Mouse (Mus musculus) liver (tissue): ENCODE results near the gene D630039A03Rik.
A peak's percentile ranks its signal among the peaks of the same experiment; 100 is the strongest.

Experiments used
- DNase-seq: peaks from one replicate; pipeline ENCODE4 v3.0.0-alpha.2; 2020; ENCODE audit warnings: mixed read lengths

Gene D630039A03Rik

DNA sequence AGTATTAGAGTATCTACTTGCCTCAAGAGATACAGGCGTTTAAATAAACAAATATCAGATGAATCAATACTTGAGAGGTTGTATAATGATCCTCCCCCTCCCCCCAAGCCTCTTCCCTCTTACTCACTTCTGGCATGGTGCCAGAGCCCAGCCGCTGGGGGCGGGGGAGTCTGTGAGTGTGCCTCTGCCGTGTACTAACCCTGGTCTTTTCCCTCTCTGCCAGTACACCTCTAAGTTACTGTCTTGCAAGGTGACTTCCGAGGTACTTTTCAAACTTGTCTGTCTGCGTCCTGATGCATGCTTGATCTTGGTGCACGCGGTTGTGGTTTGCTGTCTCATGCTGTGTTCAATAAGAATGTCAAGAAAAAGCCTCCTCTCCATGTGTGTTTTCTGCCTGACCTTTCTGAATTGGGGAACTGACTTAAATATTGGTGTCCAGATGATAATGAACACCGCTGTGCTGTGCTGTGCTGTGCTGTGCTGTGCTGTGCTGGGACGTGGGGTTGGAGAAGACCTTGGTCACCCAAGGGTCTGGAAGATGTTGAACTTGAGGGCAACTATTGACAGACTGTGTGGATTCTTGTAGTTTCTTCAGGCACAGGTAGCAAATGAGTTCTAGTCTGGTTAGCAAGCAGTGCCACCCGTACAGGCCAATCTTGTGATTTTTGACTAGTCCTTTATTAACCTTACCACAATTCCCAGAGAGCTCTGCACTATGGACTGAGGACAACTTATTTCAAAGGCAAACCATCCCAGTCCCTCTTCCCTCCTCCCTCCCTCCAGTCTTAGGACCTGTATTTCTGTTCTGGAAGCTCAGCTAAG is 29.8 kb downstream of the D630039A03Rik start:
- DNase-seq, result peak; percentile 31

DNA sequence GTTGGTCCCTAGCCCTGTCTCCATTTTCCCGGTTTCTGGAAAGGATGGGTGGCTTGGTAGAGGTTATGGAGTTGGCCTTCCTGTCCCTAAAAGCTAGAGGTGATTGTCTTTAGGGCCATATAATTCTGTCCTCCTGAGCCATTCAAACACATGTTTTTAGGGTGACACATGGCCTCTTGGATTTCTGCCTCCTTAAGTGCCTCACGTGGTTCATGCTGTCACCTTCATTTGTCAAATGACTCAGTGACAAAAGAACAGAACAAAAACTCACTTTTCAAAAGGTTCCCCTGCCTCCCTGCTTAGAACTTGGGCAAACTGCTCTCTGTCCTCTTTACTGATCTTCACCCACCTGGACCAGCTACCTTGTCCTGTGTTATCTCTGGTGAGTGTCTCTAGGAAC is 30.9 kb downstream of the D630039A03Rik start:
- DNase-seq, result no peak

DNA sequence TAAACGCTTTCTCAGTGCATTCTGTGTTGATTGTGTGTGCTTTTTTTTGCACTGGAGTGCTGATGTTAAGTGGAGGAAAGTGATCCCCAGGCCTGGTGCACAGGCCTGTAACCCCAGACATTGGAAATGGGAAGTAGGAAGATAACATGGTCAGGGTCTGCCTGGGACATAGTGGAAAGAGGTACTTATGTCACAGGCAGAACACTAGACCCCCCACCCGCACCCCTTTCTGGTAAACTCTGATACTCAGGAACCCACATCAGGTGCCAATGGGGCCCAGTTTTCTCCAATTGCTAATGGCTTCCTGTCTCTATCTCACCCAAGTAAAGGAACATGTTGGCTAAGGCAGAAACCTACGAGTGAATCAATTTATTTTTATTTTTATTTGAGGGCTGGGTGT is 31.6 kb downstream of the D630039A03Rik start:
- DNase-seq, result no peak

GRCm38 (mm10) chr4:57883520-57884421 is 32.3 kb downstream of the D630039A03Rik start:
- peak; percentile 5 for DNase-seq

- DNase-seq, result peak; percentile 72
These were observed 36.2 kb downstream of the D630039A03Rik start for GRCm38 (mm10) chr4:57879804-57880357.

- DNase-seq, result no peak
These were observed 37.0 kb downstream of the D630039A03Rik start for GRCm38 (mm10) chr4:57879137-57879536.

DNA sequence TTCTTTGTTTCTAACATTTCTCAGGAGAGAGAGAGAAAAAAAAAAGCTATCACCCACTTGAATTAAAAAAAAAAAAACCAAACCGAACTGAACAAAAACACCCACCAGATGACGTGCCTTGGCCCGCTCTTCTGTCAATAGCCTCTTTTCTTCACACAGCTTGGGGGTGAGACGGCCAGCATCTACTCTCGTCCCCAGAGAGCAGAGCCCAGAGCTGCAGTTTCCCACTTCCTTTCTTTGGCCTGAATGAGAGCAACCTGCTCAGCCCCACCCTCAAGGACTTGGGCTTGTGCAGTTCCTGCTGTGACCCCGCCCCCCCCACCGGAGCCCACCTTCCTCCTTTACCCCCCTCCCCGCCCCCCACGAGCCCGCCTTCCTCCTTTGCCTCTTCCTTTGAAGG is 48.6 kb downstream of the D630039A03Rik start:
- no peak for DNase-seq

DNA sequence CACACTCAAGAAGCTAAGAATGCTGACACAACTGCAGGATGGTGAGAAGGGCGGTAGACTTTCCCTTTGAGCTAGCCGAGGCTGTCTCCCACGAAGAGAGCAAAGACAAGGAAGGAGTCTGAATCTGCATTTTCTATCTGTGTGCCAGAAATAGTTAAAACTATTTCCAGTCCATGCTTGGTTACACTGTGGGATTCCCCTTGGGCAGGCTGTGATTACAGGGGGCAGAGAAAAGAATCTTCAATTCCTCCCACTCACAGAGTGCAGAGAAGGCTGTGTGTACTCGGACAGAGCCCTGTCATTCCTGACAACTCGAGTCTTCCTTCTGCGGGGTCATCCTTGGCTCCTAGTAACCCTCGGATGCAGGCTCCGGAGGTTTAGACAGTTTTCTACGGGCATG is 49.1 kb downstream of the D630039A03Rik start:
- DNase-seq, result no peak

- no peak for DNase-seq
These were observed 50.0 kb downstream of the D630039A03Rik start for GRCm38 (mm10) chr4:57866088-57866487.

GRCm38 (mm10) chr4:57862269-57862986 is 53.7 kb downstream of the D630039A03Rik start:
- DNase-seq, result no peak

DNA sequence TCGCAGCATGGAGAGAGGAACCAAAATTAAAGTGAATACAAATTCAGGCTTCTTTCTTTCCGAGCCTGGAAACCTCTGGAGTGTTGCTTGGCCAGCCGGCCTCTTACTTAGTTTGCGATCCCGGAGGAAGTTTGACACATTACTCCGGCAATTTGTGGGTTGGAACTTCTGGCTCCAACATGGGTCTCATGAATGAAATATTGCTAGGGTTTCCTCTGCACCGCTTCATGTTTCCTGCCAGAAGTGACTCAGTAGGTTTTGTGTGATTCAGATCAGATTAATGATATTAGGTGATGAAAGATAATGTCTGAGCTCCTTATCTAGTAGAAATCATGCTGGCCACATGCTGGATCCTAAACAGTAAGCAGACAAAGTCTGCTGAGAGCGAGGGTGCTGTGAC is 54.2 kb downstream of the D630039A03Rik start:
- no peak for DNase-seq

- no peak for DNase-seq
These were observed 54.9 kb downstream of the D630039A03Rik start for GRCm38 (mm10) chr4:57861166-57861565.

GRCm38 (mm10) chr4:57860204-57860611 is 55.9 kb downstream of the D630039A03Rik start:
- DNase-seq, result no peak
